Mouse (Mus musculus) MEL (cell line): Measurements from ENCODE around the gene Kmo. TPM values are rescaled to one million over a fixed set of nuclear protein-coding genes. Genes with fewer than 3 reads are reported as not detected.

Experiments
- DNase-seq: peaks from one replicate; pipeline ENCODE4 v3.0.0; 2011; ENCODE audit warnings: low read depth, low spot score
- H3K27ac ChIP-seq: 2 replicates; pipeline ENCODE4 v1.5.1; 2012; ENCODE audit warnings: low read depth, mild to moderate bottlenecking, control low read depth, low read length, moderate library complexity; ENCODE audit not compliant: control insufficient read depth
- H3K27me3 ChIP-seq, 2 experiments: fragments of 150-350 bp in 1 of 2; sonication (generic) in 1 of 2; 2 replicates each; pipeline ENCODE4 v1.6.1; 2012; ENCODE audit warnings: low read length in 2 of 2, mild to moderate bottlenecking in 2 of 2, improper control_type of control experiment in 1 of 2, moderate library complexity in 1 of 2; ENCODE audit not compliant: insufficient read depth in 2 of 2, control insufficient read depth in 1 of 2
- H3K36me3 ChIP-seq, 2 experiments: 2 replicates each; pipeline ENCODE4 v1.6.1; 2012 to 2014; ENCODE audit warnings: low read length in 2 of 2, improper control_type of control experiment in 1 of 2, inconsistent platforms in 1 of 2, mild to moderate bottlenecking in 1 of 2; ENCODE audit not compliant: insufficient read depth in 2 of 2, control insufficient read depth in 1 of 2
- H3K4me1 ChIP-seq, 2 experiments: fragments of 150-350 bp in 1 of 2; sonication (generic) in 1 of 2; 2 replicates each; pipeline ENCODE4 v1.6.1; 2012; ENCODE audit warnings: low read length in 2 of 2, improper control_type of control experiment in 1 of 2, mild to moderate bottlenecking in 1 of 2; ENCODE audit not compliant: insufficient read depth in 2 of 2, control insufficient read depth in 1 of 2
- H3K4me3 ChIP-seq, 2 experiments: fragments of 150-350 bp in 1 of 2; sonication (generic) in 1 of 2; 2 replicates each; pipeline ENCODE4 v1.5.1; 2012; ENCODE audit warnings: low read depth in 2 of 2, low read length in 2 of 2, mild to moderate bottlenecking in 2 of 2, moderate library complexity in 2 of 2, control low read depth in 1 of 2, improper control_type of control experiment in 1 of 2; ENCODE audit not compliant: control insufficient read depth in 1 of 2, insufficient read depth in 1 of 2
- H3K79me2 ChIP-seq: 2 replicates; pipeline ENCODE4 v1.6.1; 2012; ENCODE audit warnings: mild to moderate bottlenecking, low read length, moderate library complexity; ENCODE audit not compliant: control insufficient read depth, poor library complexity, insufficient read depth
- H3K9ac ChIP-seq: 2 replicates; pipeline ENCODE4 v1.6.1; 2012; ENCODE audit warnings: low read depth, mild to moderate bottlenecking, control low read depth, low read length, moderate library complexity; ENCODE audit not compliant: control insufficient read depth, poor library complexity, severe bottlenecking
- H3K9me3 ChIP-seq: fragments of 150-350 bp; sonication (generic); replicated peaks from 2 replicates; pipeline ENCODE4 v1.6.1; 2012; ENCODE audit warnings: mild to moderate bottlenecking, low read length, improper control_type of control experiment, moderate library complexity; ENCODE audit not compliant: insufficient read depth
- CHD1 ChIP-seq: IDR thresholded peaks from 2 replicates; pipeline ENCODE4 v1.6.1; 2012; ENCODE audit warnings: low read depth, mild to moderate bottlenecking, inconsistent platforms, low read length, improper control_type of control experiment
- CHD2 ChIP-seq: IDR thresholded peaks from 2 replicates; pipeline ENCODE4 v1.6.1; 2011; ENCODE audit warnings: low read length, improper control_type of control experiment
- E2F4 ChIP-seq: IDR thresholded peaks from 2 replicates; pipeline ENCODE4 v1.6.1; 2011; ENCODE audit warnings: low read depth, low read length, improper control_type of control experiment, borderline replicate concordance
- ELF1 ChIP-seq: IDR thresholded peaks from 2 replicates; pipeline ENCODE4 v1.6.1; 2014; ENCODE audit warnings: low read depth, mild to moderate bottlenecking, inconsistent platforms, low read length, improper control_type of control experiment, moderate library complexity
- EP300 ChIP-seq, 2 experiments: IDR thresholded peaks; 2 replicates each; pipeline ENCODE4 v1.6.1; 2011; ENCODE audit warnings: improper control_type of control experiment in 2 of 2, low read length in 2 of 2, low read depth in 1 of 2, mild to moderate bottlenecking in 1 of 2
- GATA1 ChIP-seq: IDR thresholded peaks from 2 replicates; pipeline ENCODE4 v1.6.1; 2011; ENCODE audit warnings: low read depth, low read length, improper control_type of control experiment
- HCFC1 ChIP-seq: IDR thresholded peaks from 2 replicates; pipeline ENCODE4 v1.6.1; 2012; ENCODE audit warnings: low read depth, mild to moderate bottlenecking, inconsistent platforms, low read length, improper control_type of control experiment, moderate library complexity
- MAFK ChIP-seq: IDR thresholded peaks from 2 replicates; pipeline ENCODE4 v1.6.1; 2011; ENCODE audit warnings: low read depth, mild to moderate bottlenecking, low read length, improper control_type of control experiment, borderline replicate concordance
- MAX ChIP-seq: IDR thresholded peaks from 2 replicates; pipeline ENCODE4 v1.6.1; 2011; ENCODE audit warnings: low read length, improper control_type of control experiment
- MEF2A ChIP-seq: IDR thresholded peaks from 2 replicates; pipeline ENCODE4 v1.6.1; 2014; ENCODE audit warnings: low read depth, mild to moderate bottlenecking, inconsistent platforms, low read length, improper control_type of control experiment; ENCODE audit not compliant: poor library complexity, insufficient replicate concordance, severe bottlenecking; ENCODE audit errors: extremely low read depth
- MXI1 ChIP-seq: IDR thresholded peaks from 2 replicates; pipeline ENCODE4 v1.6.1; 2011; ENCODE audit warnings: mild to moderate bottlenecking, low read depth, low read length, improper control_type of control experiment
- MYB ChIP-seq: IDR thresholded peaks from 2 replicates; pipeline ENCODE4 v1.6.1; 2011; ENCODE audit warnings: mild to moderate bottlenecking, low read depth, low read length, improper control_type of control experiment
- MYC ChIP-seq: IDR thresholded peaks from 2 replicates; pipeline ENCODE4 v1.6.1; 2011; ENCODE audit warnings: low read depth, mild to moderate bottlenecking, low read length, improper control_type of control experiment, moderate library complexity
- NRF1 ChIP-seq: IDR thresholded peaks from 2 replicates; pipeline ENCODE4 v1.6.1; 2014; ENCODE audit warnings: low read depth, mild to moderate bottlenecking, inconsistent platforms, low read length, improper control_type of control experiment, moderate library complexity; ENCODE audit not compliant: poor library complexity, insufficient read depth, severe bottlenecking
- POLR2A ChIP-seq, 2 experiments: IDR thresholded peaks; 2 replicates each; pipeline ENCODE4 v1.6.1; 2011 to 2012; ENCODE audit warnings: low read length in 2 of 2, mild to moderate bottlenecking in 2 of 2, control low read depth in 1 of 2, improper control_type of control experiment in 1 of 2, low read depth in 1 of 2, moderate library complexity in 1 of 2; ENCODE audit not compliant: control insufficient read depth in 1 of 2, insufficient read depth in 1 of 2, poor library complexity in 1 of 2
- POLR2AphosphoS2 ChIP-seq: IDR thresholded peaks from 2 replicates; pipeline ENCODE4 v1.6.1; 2011; ENCODE audit warnings: low read length, improper control_type of control experiment
- POLR2AphosphoS5 ChIP-seq: IDR thresholded peaks from 2 replicates; pipeline ENCODE4 v1.6.1; 2012; ENCODE audit warnings: low read depth, borderline replicate concordance, mild to moderate bottlenecking, inconsistent platforms, low read length, moderate library complexity, mixed read lengths
- RAD21 ChIP-seq: IDR thresholded peaks from 2 replicates; pipeline ENCODE4 v1.6.1; 2011; ENCODE audit warnings: mild to moderate bottlenecking, low read depth, low read length, improper control_type of control experiment
- TAL1 ChIP-seq: IDR thresholded peaks from 2 replicates; pipeline ENCODE4 v1.6.1; 2012; ENCODE audit warnings: mild to moderate bottlenecking, inconsistent platforms, low read length, moderate library complexity, mixed read lengths
- TCF12 ChIP-seq: IDR thresholded peaks from 2 replicates; pipeline ENCODE4 v1.6.1; 2014; ENCODE audit warnings: low read depth, mild to moderate bottlenecking, inconsistent platforms, low read length, improper control_type of control experiment, moderate library complexity
- USF1 ChIP-seq: IDR thresholded peaks from 2 replicates; pipeline ENCODE4 v1.6.1; 2014; ENCODE audit warnings: low read depth, mild to moderate bottlenecking, inconsistent platforms, low read length, improper control_type of control experiment, moderate library complexity
- USF2 ChIP-seq, 2 experiments: IDR thresholded peaks; 2 replicates each; pipeline ENCODE4 v1.6.1; 2011 to 2012; ENCODE audit warnings: improper control_type of control experiment in 2 of 2, low read length in 2 of 2, borderline replicate concordance in 1 of 2, inconsistent platforms in 1 of 2, low read depth in 1 of 2, mild to moderate bottlenecking in 1 of 2; ENCODE audit not compliant: insufficient read depth in 1 of 2
- ZC3H11A ChIP-seq: IDR thresholded peaks from 2 replicates; pipeline ENCODE4 v1.6.1; 2012; ENCODE audit warnings: low read depth, mild to moderate bottlenecking, inconsistent platforms, low read length, improper control_type of control experiment
- ZMIZ1 ChIP-seq: IDR thresholded peaks from 2 replicates; pipeline ENCODE4 v1.6.1; 2012; ENCODE audit warnings: low read depth, mild to moderate bottlenecking, inconsistent platforms, low read length, improper control_type of control experiment, moderate library complexity
- polyA plus RNA-seq, 2 experiments: library from polyadenylated mRNA; stranded (reverse) in 1 of 2; unstranded in 1 of 2; fragments of >175 nt in 1 of 2; fragments of >200 nt in 1 of 2; gene quantifications; 2 replicates each; pipeline versions ENCODE4 v1.2.1 to v1.2.4; 2012; ENCODE audit warnings: low replicate concordance in 2 of 2, low read depth in 1 of 2; ENCODE audit not compliant: insufficient read length in 2 of 2, insufficient read depth in 1 of 2, missing spikeins in 1 of 2
- total RNA-seq: library from RNA; depleted of rRNA; stranded (reverse); fragments of 300-350 nt; gene quantifications from 2 replicates; pipeline ENCODE4 v1.2.3, GENCODE M21; 2012

The Kmo gene
- total and polyA plus RNA-seq, 3 experiments, result 0.27 to 1.6 TPM; not detected in 1

GRCm38 (mm10) chr1:175614992-175615391 lies 5.2 kb upstream of the Kmo start:
- Histone ChIP-seq H3K27ac (no peak overlapping the region), H3K4me1 (no peaks in the 10 kb centered on the region), H3K36me3 (peaks cover 0 to 46% of the 10 kb centered on the region in 2 experiments; a peak in 2 of 4 replicates), H3K79me2 (0 out of 2 replicates have a peak, but pooled peaks cover 4% of the 10 kb centered on the region), H3K9ac (no peak overlapping the region), H3K9me3 (no peaks in the 10 kb centered on the region), H3K27me3 (no peaks in the 10 kb centered on the region), H3K4me3 (no peak overlapping the region)
- TF ChIP-seq ELF1 (no peak), USF2 (IDR thresholded peaks at IDR 0.05; ENCODE audit: borderline replicate concordance in 1 of 2, insufficient read depth in 1 of 2, low read depth in 1 of 2, low read length in 2 of 2) (no peak), MYC (no peak), ZC3H11A (no peak), MAX (no peak), E2F4 (no peak), ZMIZ1 (no peak), POLR2AphosphoS2 (no peak), RAD21 (no peak), MEF2A (no peak), MYB (no peak), USF1 (no peak), MAFK (no peak), CHD1 (no peak), NRF1 (no peak), POLR2AphosphoS5 (no peak), MXI1 (no peak), CHD2 (no peak), EP300 (IDR thresholded peaks at IDR 0.05; ENCODE audit: low read depth in 1 of 2, low read length in 2 of 2) (no peak)
- no peak for DNase-seq

- peaks cover 0 to 20% of the 10 kb centered on the region in 2 experiments for H3K4me1 ChIP-seq
- TF ChIP-seq MAFK (no peak), NRF1 (no peak), GATA1 (no peak), TCF12 (no peak), TAL1 (no peak), USF2 (IDR thresholded peaks at IDR 0.05; ENCODE audit: borderline replicate concordance in 1 of 2, insufficient read depth in 1 of 2, low read depth in 1 of 2, low read length in 2 of 2) (no peak), HCFC1 (no peak), MYB (no peak), MYC (no peak), POLR2A (IDR thresholded peaks at IDR 0.05; ENCODE audit: control insufficient read depth in 1 of 2, insufficient read depth in 1 of 2, low read depth in 1 of 2, low read length in 2 of 2, poor library complexity in 1 of 2) (no peak), POLR2AphosphoS2 (no peak), ELF1 (no peak)
Observed at GRCm38 (mm10) chr1:175623656-175624055, 3.5 kb downstream of the Kmo start.

More at GRCm38 (mm10) chr1:175623656-175624055, 3.5 kb downstream of the Kmo start:
- H3K4me3 ChIP-seq, result no peak overlapping the region
- peaks cover 31% of the 10 kb centered on the region for H3K79me2 ChIP-seq
- H3K27me3 ChIP-seq, result no peaks in the 10 kb centered on the region
- H3K36me3 ChIP-seq, result peaks cover under 1 to 22% of the 10 kb centered on the region in 2 experiments; a peak in 2 of 4 replicates
- no peak for DNase-seq
- no peak overlapping the region for H3K27ac ChIP-seq
- H3K9ac ChIP-seq, result no peak overlapping the region
- no peaks in the 10 kb centered on the region for H3K9me3 ChIP-seq
